20 mouse cellular contexts compared by ENCODE assay signal in genomic region chr6:113054552-113055107, GRCm38 (mm10).
"Had no signal": no experiment of that assay in that cellular context is flagged by ENCODE, and none has a peak within 500 bp of the region (broad histone marks: within the 10 kb centered on the region; RNA-seq: fewer than 3 reads in every experiment).

No protein-coding gene starts in this region.

- H3K9ac ChIP-seq: limb, embryonic 13.5 days; liver, embryonic 13.5 days; lung, embryonic 14.5 days; midbrain, embryonic 13.5 days; neural tube, embryonic 13.5 days had no signal

- H3K27me3 ChIP-seq: limb, embryonic 13.5 days; liver, embryonic 13.5 days; megakaryocyte, embryonic 14.5 days; midbrain, embryonic 13.5 days; neural tube, embryonic 13.5 days had no signal

- H3K27ac ChIP-seq: limb, embryonic 10.5 days; limb, embryonic 13.5 days; liver, embryonic 13.5 days; macrophage; midbrain, embryonic 13.5 days; neural tube, embryonic 13.5 days had no signal

- H3K4me3 ChIP-seq: limb, embryonic 10.5 days; limb, embryonic 13.5 days; liver, embryonic 13.5 days; megakaryocyte, embryonic 14.5 days; midbrain, embryonic 13.5 days; myocyte; neural tube, embryonic 13.5 days had no signal

- DNase-seq: kidney, adult 18-20 months; kidney, postnatal 10 days; kidney, postnatal 4 days; liver; liver, embryonic 13.5 days; lung, embryonic 14.5 days; retina, postnatal 1 day; thymus, adult 2 months; thymus, postnatal 14 days; thymus, postnatal 4 days had no signal

- ATAC-seq: hindbrain, embryonic 16.5 days; lung, postnatal 0 days; midbrain, embryonic 13.5 days; midbrain, embryonic 16.5 days had no signal

- H3K4me2 ChIP-seq: limb, embryonic 13.5 days; liver, embryonic 13.5 days; lung, embryonic 14.5 days; midbrain, embryonic 13.5 days; neural tube, embryonic 13.5 days had no signal

- H3K9me3 ChIP-seq: limb, embryonic 10.5 days; limb, embryonic 13.5 days; liver, embryonic 13.5 days; megakaryocyte, embryonic 14.5 days; midbrain, embryonic 13.5 days; neural tube, embryonic 13.5 days had no signal

- H3K4me1 ChIP-seq: limb, embryonic 10.5 days; limb, embryonic 13.5 days; midbrain, embryonic 13.5 days; neural tube, embryonic 13.5 days had no signal
